20 mouse cellular contexts compared by ENCODE assay signal in the genomic region with DNA sequence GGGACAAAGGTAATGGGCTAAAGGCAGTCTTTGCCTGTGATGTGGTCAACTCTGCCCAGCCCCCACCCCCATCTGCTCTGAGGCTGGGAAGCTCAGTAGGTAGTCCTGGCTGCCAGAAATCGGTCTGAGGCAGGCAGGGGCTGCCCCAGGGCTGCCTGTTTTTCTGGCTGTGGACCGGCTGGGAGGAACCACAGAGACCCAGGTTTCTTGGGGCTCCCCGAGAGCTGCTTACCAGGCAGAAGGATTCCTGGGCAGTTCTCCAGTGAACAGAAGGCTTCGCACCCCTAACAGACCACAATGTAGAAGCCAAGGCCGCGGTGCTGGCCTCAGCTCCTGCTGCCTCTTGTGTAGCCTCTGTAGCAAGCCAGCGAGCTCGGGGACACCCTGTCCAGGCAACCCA.
DNase-seq lines count a peak whose midpoint lies in the region; ATAC-seq and TF ChIP-seq lines count a peak whose summit lies in the region.
"Had no signal": no experiment of that assay in that cellular context is flagged by ENCODE, and none has a peak within 500 bp of the region (broad histone marks: within the 10 kb centered on the region; RNA-seq: fewer than 3 reads in every experiment).

No protein-coding gene starts in this region.

- no peak for TF ChIP-seq EP300 in heart, adult 2 months (IDR thresholded peaks at IDR 0.05; ENCODE audit: insufficient read depth, low read depth, low read length)

- H3K4me2 ChIP-seq in heart, embryonic 13.5 days: no peak overlapping the region
- H3K4me2 ChIP-seq in embryonic facial prominence, embryonic 15.5 days (replicated peaks): no peak overlapping the region
- H3K4me2 ChIP-seq: limb, embryonic 12.5 days; lung, embryonic 15.5 days had no signal

- no peak for TF ChIP-seq POLR2A in heart, adult 2 months (IDR thresholded peaks at IDR 0.05; ENCODE audit: insufficient read depth, low read depth, low read length)

- H3K27me3 ChIP-seq in heart, embryonic 13.5 days (replicated peaks): no peaks in the 10 kb centered on the region
- no peaks in the 10 kb centered on the region for H3K27me3 ChIP-seq in heart, adult 2 months (ENCODE audit: control insufficient read depth, insufficient read depth, low read length)
- no peaks in the 10 kb centered on the region for H3K27me3 ChIP-seq in embryonic facial prominence, embryonic 15.5 days
- H3K27me3 ChIP-seq: limb, embryonic 12.5 days; lung, embryonic 15.5 days had no signal

- H3K36me3 ChIP-seq in heart, embryonic 13.5 days: no peaks in the 10 kb centered on the region
- H3K36me3 ChIP-seq in heart, adult 2 months (ENCODE audit: control insufficient read depth, insufficient read depth, low read length): no peaks in the 10 kb centered on the region
- H3K36me3 ChIP-seq in embryonic facial prominence, embryonic 15.5 days: no peaks in the 10 kb centered on the region
- H3K36me3 ChIP-seq: hindbrain, embryonic 10.5 days; limb, embryonic 12.5 days; lung, embryonic 15.5 days; midbrain, embryonic 10.5 days had no signal

- no peaks in the 10 kb centered on the region for H3K79me2 ChIP-seq in heart, adult 2 months (replicated peaks; ENCODE audit: control insufficient read depth, insufficient read depth, low read length)

- H3K4me3 ChIP-seq in heart, embryonic 13.5 days: no peak overlapping the region
- no peak overlapping the region for H3K4me3 ChIP-seq in heart, adult 2 months
- no peak overlapping the region for H3K4me3 ChIP-seq in embryonic facial prominence, embryonic 15.5 days (replicated peaks)
- H3K4me3 ChIP-seq: hindbrain, embryonic 10.5 days; left cerebral cortex, adult 2 months; limb, embryonic 12.5 days; lung, embryonic 15.5 days; midbrain, embryonic 10.5 days had no signal

- H3K4me1 ChIP-seq in heart, embryonic 13.5 days: peaks cover 36% of the 10 kb centered on the region
- H3K4me1 ChIP-seq in heart, adult 2 months (ENCODE audit: control insufficient read depth, insufficient read depth, low read length): peaks cover 5% of the 10 kb centered on the region
- peaks cover 11% of the 10 kb centered on the region for H3K4me1 ChIP-seq in embryonic facial prominence, embryonic 15.5 days
- H3K4me1 ChIP-seq: lung, embryonic 15.5 days had no signal

- intact Hi-C loops in heart, adult 2 months (cut with DNase I): no loop called here

- DNase-seq in heart, adult 2 months: no peak
- peak; percentile 73 for DNase-seq in cerebellum, adult 11-12 months
- DNase-seq in cerebellum, postnatal 10 days: peak; percentile 74 to 81
- DNase-seq in lung, postnatal 10 days: no peak
- no peak for DNase-seq in retina, postnatal 1 day
- DNase-seq: adrenal gland, adult 8-10 months; gastrocnemius, postnatal 10 days; heart, adult 18-20 months; kidney, adult 2 months; kidney, postnatal 25 days had no signal

- H3K27ac ChIP-seq in heart, embryonic 13.5 days (replicated peaks): no peak overlapping the region
- H3K27ac ChIP-seq in heart, adult 2 months: no peak overlapping the region
- H3K27ac ChIP-seq in embryonic facial prominence, embryonic 15.5 days (replicated peaks): peak overlapping the region; percentile 25; the same call in 1 of the 2 replicates
- H3K27ac ChIP-seq: hindbrain, embryonic 10.5 days; left cerebral cortex, adult 2 months; limb, embryonic 12.5 days; liver, embryonic 14.5 days; lung, embryonic 15.5 days; macrophage; midbrain, embryonic 10.5 days; stomach, postnatal 0 days had no signal

- 83% methylated on average over 8 of the region's 8 CpGs for WGBS in heart, embryonic 13.5 days
- WGBS in heart, adult 2 months: 89% methylated on average over 8 of the region's 8 CpGs
- WGBS in embryonic facial prominence, embryonic 15.5 days: 73% methylated on average over 8 of the region's 8 CpGs

- 0 out of 2 replicates have a peak overlapping the region, but pooled peaks have one; percentile 14 for H3K9ac ChIP-seq in heart, embryonic 13.5 days
- H3K9ac ChIP-seq in heart, adult 2 months (ENCODE audit: low read depth, low read length): no peak overlapping the region
- no peak overlapping the region for H3K9ac ChIP-seq in embryonic facial prominence, embryonic 15.5 days
- H3K9ac ChIP-seq: limb, embryonic 12.5 days; liver, embryonic 14.5 days; lung, embryonic 15.5 days had no signal

- TF ChIP-seq CTCF in heart, adult 2 months (IDR thresholded peaks at IDR 0.05): no peak

- no peak for ATAC-seq in heart, embryonic 13.5 days (ENCODE audit: extremely low read depth, insufficient number of reproducible peaks, low FRiP score, low TSS enrichment)
- ATAC-seq in embryonic facial prominence, embryonic 15.5 days (ENCODE audit: insufficient number of reproducible peaks, low FRiP score, low TSS enrichment, low read depth): no peak

- no peaks in the 10 kb centered on the region for H3K9me3 ChIP-seq in heart, embryonic 13.5 days
- no peaks in the 10 kb centered on the region for H3K9me3 ChIP-seq in embryonic facial prominence, embryonic 15.5 days (replicated peaks)
- H3K9me3 ChIP-seq: hindbrain, embryonic 10.5 days; limb, embryonic 12.5 days; lung, embryonic 15.5 days; midbrain, embryonic 10.5 days had no signal

Comparison
In these comparisons a context has a peak if more than half of its experiments do, and no peak if none do; other contexts are left out.
1. DNase-seq: peak in cerebellum, adult 11-12 months (single experiment) and cerebellum, postnatal 10 days (2 of 2); none in heart, adult 2 months (0 of 2), lung, postnatal 10 days (single experiment) and retina, postnatal 1 day (single experiment).